Mouse (Mus musculus) kidney, embryonic 15.5 days (tissue): ENCODE data around the gene Cenpm. TPM values are rescaled to one million over a fixed set of nuclear protein-coding genes. Genes with fewer than 3 reads are reported as not detected.

Experiments used
- ATAC-seq: fragments of 200-750 bp; cut with Nextera tagmentation; replicated peaks from 2 replicates; pipeline ENCODE4 v1.8.0; 2017; ENCODE audit warnings: moderate TSS enrichment; ENCODE audit not compliant: low FRiP score
- H3K27ac ChIP-seq: fragments of 300-500 bp; sonication (generic); 2 replicates; pipeline ENCODE4 v1.5.1; 2015; ENCODE audit warnings: mild to moderate bottlenecking, inconsistent platforms
- H3K27me3 ChIP-seq: fragments of 300-500 bp; sonication (generic); 2 replicates; pipeline ENCODE4 v1.6.1; 2015; ENCODE audit warnings: inconsistent platforms
- H3K36me3 ChIP-seq: fragments of 300-500 bp; sonication (generic); 2 replicates; pipeline ENCODE4 v1.6.1; 2015; ENCODE audit warnings: inconsistent platforms
- H3K4me1 ChIP-seq: fragments of 300-500 bp; sonication (generic); 2 replicates; pipeline ENCODE4 v1.6.1; 2015; ENCODE audit warnings: inconsistent platforms
- H3K4me2 ChIP-seq: fragments of 300-500 bp; sonication (generic); 2 replicates; pipeline ENCODE4 v1.6.1; 2015; ENCODE audit warnings: moderate library complexity, mild to moderate bottlenecking, inconsistent platforms
- H3K4me3 ChIP-seq: fragments of 300-500 bp; sonication (generic); replicated peaks from 2 replicates; pipeline ENCODE4 v1.5.1; 2015; ENCODE audit warnings: mild to moderate bottlenecking, inconsistent platforms
- H3K9ac ChIP-seq: fragments of 300-500 bp; sonication (generic); 2 replicates; pipeline ENCODE4 v1.6.1; 2015; ENCODE audit warnings: mild to moderate bottlenecking, inconsistent platforms
- H3K9me3 ChIP-seq: fragments of 300-500 bp; sonication (generic); replicated peaks from 2 replicates; pipeline ENCODE4 v1.6.1; 2016; ENCODE audit warnings: inconsistent platforms
- WGBS: fragments of 180-500 bp; shearing (Covaris S2); methylation state at CpG from one replicate; pipeline ENCODE4 v1.1.7; 2015; ENCODE audit warnings: mixed read lengths; 5-methylcytosine and 5-hydroxymethylcytosine counted together
- microRNA counts: library from miRNA; unstranded; fragments of <30 nt; microRNA quantifications from one replicate; lab custom pipeline; 2016
- microRNA-seq: library from miRNA; unstranded; fragments of <30 nt; microRNA quantifications from one replicate; pipeline ENCODE4, GENCODE M21; 2016
- polyA plus RNA-seq: library from polyadenylated mRNA; unstranded; fragments of >200 nt; fragmentation: Nextera tagmentation; extraction: Ambion mirVana; gene quantifications from 2 replicates; pipeline ENCODE4 v1.2.1, GENCODE M21; 2015

Cenpm gene
- polyA plus RNA-seq, 1 experiment from 2014 or later: 84.2 TPM

DNA sequence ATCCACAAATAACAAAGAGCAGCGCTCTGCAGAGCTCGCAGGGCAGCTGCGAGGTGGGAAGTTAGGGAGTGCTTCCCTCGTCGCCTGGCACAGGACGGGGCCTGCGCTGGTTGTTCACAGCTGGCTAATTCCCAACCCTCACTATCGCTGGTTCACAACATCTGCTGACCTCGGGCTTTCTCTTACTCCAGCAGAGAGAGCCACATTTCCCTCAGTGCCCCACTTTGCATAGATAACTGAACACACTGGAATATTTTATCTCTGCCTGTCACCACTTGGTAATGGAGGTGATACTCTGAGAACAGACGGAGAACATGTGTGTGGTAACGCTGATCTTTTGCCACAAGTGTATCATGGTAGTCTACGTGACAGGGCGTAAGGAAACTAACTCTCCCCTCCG, 58.4 kb downstream of the Cenpm start:
- no peak overlapping the region for H3K27ac ChIP-seq
- 74% methylated on average over 14 of the region's 14 CpGs for WGBS
- no peaks in the 10 kb centered on the region for H3K27me3 ChIP-seq
- peaks cover 92% of the 10 kb centered on the region for H3K36me3 ChIP-seq
- no peaks in the 10 kb centered on the region; the same call in 1 of the 2 replicates for H3K9me3 ChIP-seq
- H3K4me2 ChIP-seq: no peak overlapping the region
- peaks cover 26% of the 10 kb centered on the region for H3K4me1 ChIP-seq
- H3K9ac ChIP-seq: no peak overlapping the region
- no peak overlapping the region for H3K4me3 ChIP-seq
- ATAC-seq: no peak

DNA sequence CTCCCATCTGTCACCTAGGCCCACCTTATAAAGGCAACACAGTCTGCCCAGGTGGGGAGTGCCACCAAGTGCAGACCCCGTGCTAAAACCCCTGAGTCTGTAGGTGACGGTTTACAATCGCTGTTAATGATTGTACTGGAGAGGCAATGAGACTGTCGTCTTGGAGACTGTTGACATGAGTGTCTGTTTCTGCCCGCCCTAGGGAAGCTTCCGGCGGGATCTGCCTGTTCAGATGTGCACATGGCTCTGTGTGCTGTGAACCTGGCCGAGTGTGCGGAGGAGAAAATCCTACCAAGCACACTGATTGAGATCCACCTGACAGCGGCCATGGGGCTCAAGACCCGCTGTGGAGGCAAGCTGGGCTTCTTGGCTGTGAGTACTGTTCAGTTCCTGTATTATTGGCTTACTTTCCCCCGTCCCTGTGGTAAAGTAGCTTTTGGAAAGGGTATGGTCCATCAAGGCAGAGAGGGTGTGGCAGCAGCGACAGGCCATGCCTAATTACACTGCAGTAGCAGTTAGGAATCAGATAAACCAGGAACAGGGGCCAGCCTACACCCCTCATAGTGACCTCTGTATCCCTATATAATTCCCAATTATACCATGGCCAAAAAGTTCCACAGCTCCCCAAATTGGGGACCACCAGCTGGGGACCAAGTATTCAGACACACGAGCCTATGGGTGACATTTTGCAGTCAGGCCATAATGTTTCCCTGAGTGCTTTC, 59.3 kb downstream of the Cenpm start:
- no peaks in the 10 kb centered on the region for H3K27me3 ChIP-seq
- ATAC-seq: no peak; the same call in 1 of the 2 replicates
- peaks cover 20% of the 10 kb centered on the region for H3K4me1 ChIP-seq
- peak overlapping the region; percentile 73 for H3K27ac ChIP-seq
- H3K4me2 ChIP-seq: no peak overlapping the region
- H3K4me3 ChIP-seq: no peak overlapping the region
- H3K9ac ChIP-seq: no peak overlapping the region
- peaks cover 94% of the 10 kb centered on the region for H3K36me3 ChIP-seq
- 72% methylated on average over 14 of the region's 14 CpGs for whole genome bisulfite sequencing
- no peaks in the 10 kb centered on the region; the same call in 1 of the 2 replicates for H3K9me3 ChIP-seq

- Histone ChIP-seq H3K27ac (peak overlapping the region; percentile 73), H3K4me1 (peaks cover 20% of the 10 kb centered on the region), H3K27me3 (no peaks in the 10 kb centered on the region), H3K4me2 (no peak overlapping the region), H3K9me3 (no peaks in the 10 kb centered on the region; the same call in 1 of the 2 replicates), H3K9ac (no peak overlapping the region), H3K36me3 (peaks cover 95% of the 10 kb centered on the region), H3K4me3 (no peak overlapping the region)
- WGBS: 63% methylated on average over 10 of the region's 10 CpGs
- peak; percentile 10; the same call in 1 of the 2 replicates for ATAC-seq
These were observed 59.9 kb downstream of the Cenpm start for GRCm38 (mm10) chr15:82184656-82185055.

GRCm38 (mm10) chr15:82184183-82184582, 60.4 kb downstream of the Cenpm start:
- Histone ChIP-seq H3K9me3 (no peaks in the 10 kb centered on the region; the same call in 1 of the 2 replicates), H3K4me2 (no peak overlapping the region), H3K9ac (no peak overlapping the region), H3K4me1 (peaks cover 20% of the 10 kb centered on the region), H3K27ac (peak overlapping the region; percentile 73), H3K4me3 (no peak overlapping the region), H3K36me3 (peaks cover 99% of the 10 kb centered on the region), H3K27me3 (no peaks in the 10 kb centered on the region)
- peak; percentile 76 for ATAC-seq
- WGBS: 49% methylated on average over 7 of the region's 7 CpGs

MicroRNA genes within 50 kb of the gene (microRNA counts, 519-probe panel; counts per million panel counts)
- 2,391 counts per million, percentile 35 among the panel's probes with 10 or more counts for microRNA mmu-miR-33 (lab: Ali Mortazavi, UCI)

Small RNA genes within 50 kb of the gene (microRNA-seq; reads per million reads assigned to microRNA genes)
- gene Mir33: 57.1 reads per million, percentile 50 among the genes with 10 or more reads in this experiment

Other genes starting within 250 kb of the Cenpm start
- 25.1 and 26.3 TPM in 2 replicates for gene Desi1, start 210.9 kb downstream of the Cenpm start, polyA plus RNA-seq
- 272 and 286 TPM in 2 replicates for gene Snu13, start 197.2 kb downstream of the Cenpm start, polyA plus RNA-seq
- 0.03 TPM in 1 of 2 replicates, not detected in the other for gene 4930407I10Rik, start 185.6 kb downstream of the Cenpm start, polyA plus RNA-seq
- 0.05 and 0.09 TPM in 2 replicates for gene Mei1, start 174.8 kb downstream of the Cenpm start, polyA plus RNA-seq
- 18.4 and 19.8 TPM in 2 replicates for gene Ccdc134, start 116.8 kb downstream of the Cenpm start, polyA plus RNA-seq
- 126 and 147 TPM in 2 replicates for gene Srebf2, start 97.6 kb downstream of the Cenpm start, polyA plus RNA-seq
- 0.44 and 0.45 TPM in 2 replicates for gene Shisa8, start 31.9 kb downstream of the Cenpm start, polyA plus RNA-seq
- 0.10 TPM in 1 of 2 replicates, not detected in the other for gene Tnfrsf13c, start 20.4 kb downstream of the Cenpm start, polyA plus RNA-seq
- gene 1500009C09Rik, start 7.6 kb upstream of the Cenpm start, polyA plus RNA-seq: 0.10 TPM in 1 of 2 replicates, not detected in the other
- 13.6 and 14.0 TPM in 2 replicates for gene Sept3, start 30.1 kb upstream of the Cenpm start, polyA plus RNA-seq
- 0.18 and 0.35 TPM in 2 replicates for gene Wbp2nl, start 54.2 kb upstream of the Cenpm start, polyA plus RNA-seq
- 61.1 and 61.7 TPM in 2 replicates for gene Naga, start 94.2 kb upstream of the Cenpm start, polyA plus RNA-seq
- gene Pheta2, start 94.2 kb upstream of the Cenpm start, polyA plus RNA-seq: 11.0 and 12.0 TPM in 2 replicates
- gene Smdt1, start 94.2 kb upstream of the Cenpm start, polyA plus RNA-seq: 296 and 297 TPM in 2 replicates
- 428 and 459 TPM in 2 replicates for gene Ndufa6, start 109.6 kb upstream of the Cenpm start, polyA plus RNA-seq
- 12.9 and 18.6 TPM in 2 replicates for gene Cyp2d22, start 135.5 kb upstream of the Cenpm start, polyA plus RNA-seq
- not detected in 2 replicates for gene Cyp2d11, start 149.3 kb upstream of the Cenpm start, polyA plus RNA-seq
- 0.27 and 0.49 TPM in 2 replicates for gene Cyp2d10, start 162.4 kb upstream of the Cenpm start, polyA plus RNA-seq
- gene Cyp2d9, start 188.7 kb upstream of the Cenpm start, polyA plus RNA-seq: 0.25 TPM in 1 of 2 replicates, not detected in the other